Mouse (Mus musculus): Measurements from ENCODE around the gene Ube2f. TPM values are rescaled to one million over a fixed set of nuclear protein-coding genes. Genes with fewer than 3 reads are reported as not detected.
A peak's percentile ranks its signal among the peaks of the same experiment; 100 is the strongest.

Ube2f gene
- polyA plus RNA-seq, 1 experiment: 31.8 TPM

- 83% methylated on average over 5 of the region's 5 CpGs for WGBS
Observed at GRCm38 (mm10) chr1:91248242-91248641, 1.9 kb upstream of the Ube2f start.

GRCm38 (mm10) chr1:91248970-91249369 lies 1.1 kb upstream of the Ube2f start:
- WGBS: 75% methylated on average over 4 of the region's 4 CpGs
- H3K4me3 ChIP-seq (ENCODE audit: extremely low read depth, insufficient read depth, insufficient read length): no peak overlapping the region
- TF ChIP-seq CTCF (IDR thresholded peaks at IDR 0.05; ENCODE audit: extremely low read depth, insufficient read depth, insufficient read length, insufficient replicate concordance) (no peak), POLR2A (IDR thresholded peaks at IDR 0.05; ENCODE audit: low read depth, low read length) (no peak)
- no peaks in the 10 kb centered on the region for H3K36me3 ChIP-seq (ENCODE audit: control insufficient read depth, insufficient read depth, low read length)
- H3K4me1 ChIP-seq (ENCODE audit: control insufficient read depth, insufficient read depth, insufficient read length): peaks cover 12% of the 10 kb centered on the region; the same call in 1 of the 2 replicates
- no peak for DNase-seq (ENCODE audit: low read depth in 1 of 2, low spot score in 2 of 2)
- H3K27ac ChIP-seq (ENCODE audit: insufficient read depth, low read length): no peak overlapping the region
- no peaks in the 10 kb centered on the region for H3K27me3 ChIP-seq (ENCODE audit: control insufficient read depth, insufficient read depth, low read length)

More at GRCm38 (mm10) chr1:91248242-91248641, 1.9 kb upstream of the Ube2f start:
- no peak for TF ChIP-seq CTCF (IDR thresholded peaks at IDR 0.05; ENCODE audit: extremely low read depth, insufficient read depth, insufficient read length, insufficient replicate concordance)
- no peak for TF ChIP-seq POLR2A (IDR thresholded peaks at IDR 0.05; ENCODE audit: low read depth, low read length)
- no peak for DNase-seq (ENCODE audit: low read depth in 1 of 2, low spot score in 2 of 2)
- H3K36me3 ChIP-seq (ENCODE audit: control insufficient read depth, insufficient read depth, low read length): no peaks in the 10 kb centered on the region
- H3K27me3 ChIP-seq (ENCODE audit: control insufficient read depth, insufficient read depth, low read length): no peaks in the 10 kb centered on the region
- peaks cover 10% of the 10 kb centered on the region; the same call in 1 of the 2 replicates for H3K4me1 ChIP-seq (ENCODE audit: control insufficient read depth, insufficient read depth, insufficient read length)
- no peak overlapping the region for H3K27ac ChIP-seq (ENCODE audit: insufficient read depth, low read length)
- no peak overlapping the region for H3K4me3 ChIP-seq (ENCODE audit: extremely low read depth, insufficient read depth, insufficient read length)

GRCm38 (mm10) chr1:91250415-91251147 lies 477 bp downstream of the Ube2f start:
- Histone ChIP-seq H3K4me1 (ENCODE audit: control insufficient read depth, insufficient read depth, insufficient read length) (peaks cover 12% of the 10 kb centered on the region; the same call in 1 of the 2 replicates), H3K36me3 (ENCODE audit: control insufficient read depth, insufficient read depth, low read length) (no peaks in the 10 kb centered on the region), H3K27ac (ENCODE audit: insufficient read depth, low read length) (peak overlapping the region; percentile 74), H3K4me3 (ENCODE audit: extremely low read depth, insufficient read depth, insufficient read length) (peak overlapping the region; percentile 91), H3K27me3 (ENCODE audit: control insufficient read depth, insufficient read depth, low read length) (no peaks in the 10 kb centered on the region)
- TF ChIP-seq CTCF (IDR thresholded peaks at IDR 0.05; ENCODE audit: extremely low read depth, insufficient read depth, insufficient read length, insufficient replicate concordance) (no peak), POLR2A (IDR thresholded peaks at IDR 0.05; ENCODE audit: low read depth, low read length) (no peak)
- DNase-seq (ENCODE audit: low read depth in 1 of 2, low spot score in 2 of 2): peak in 1 of 2 experiments; percentile 23
- WGBS: 1% methylated on average over 59 of the region's 70 CpGs

- H3K27me3 ChIP-seq (ENCODE audit: control insufficient read depth, insufficient read depth, low read length): no peaks in the 10 kb centered on the region
- peaks cover 12% of the 10 kb centered on the region; the same call in 1 of the 2 replicates for H3K4me1 ChIP-seq (ENCODE audit: control insufficient read depth, insufficient read depth, insufficient read length)
- TF ChIP-seq POLR2A (IDR thresholded peaks at IDR 0.05; ENCODE audit: low read depth, low read length): no peak
- no peak for TF ChIP-seq CTCF (IDR thresholded peaks at IDR 0.05; ENCODE audit: extremely low read depth, insufficient read depth, insufficient read length, insufficient replicate concordance)
- DNase-seq (ENCODE audit: low read depth in 1 of 2, low spot score in 2 of 2): no peak
- H3K27ac ChIP-seq (ENCODE audit: insufficient read depth, low read length): peak overlapping the region; percentile 74; the same call in 1 of the 2 replicates
- WGBS: 18% methylated on average over 5 of the region's 5 CpGs
- peak overlapping the region; percentile 91 for H3K4me3 ChIP-seq (ENCODE audit: extremely low read depth, insufficient read depth, insufficient read length)
- H3K36me3 ChIP-seq (ENCODE audit: control insufficient read depth, insufficient read depth, low read length): no peaks in the 10 kb centered on the region
Observed at GRCm38 (mm10) chr1:91251148-91251650, 1.1 kb downstream of the Ube2f start.

GRCm38 (mm10) chr1:91251927-91252326 lies 1.8 kb downstream of the Ube2f start:
- 41% methylated on average over 8 of the region's 8 CpGs for WGBS
- peak overlapping the region; percentile 20; the same call in 1 of the 2 replicates for H3K27ac ChIP-seq (ENCODE audit: insufficient read depth, low read length)
- peak overlapping the region; percentile 16; the same call in 1 of the 2 replicates for H3K4me3 ChIP-seq (ENCODE audit: extremely low read depth, insufficient read depth, insufficient read length)
- peaks cover 12% of the 10 kb centered on the region; the same call in 1 of the 2 replicates for H3K4me1 ChIP-seq (ENCODE audit: control insufficient read depth, insufficient read depth, insufficient read length)
- H3K36me3 ChIP-seq (ENCODE audit: control insufficient read depth, insufficient read depth, low read length): no peaks in the 10 kb centered on the region
- DNase-seq (ENCODE audit: low read depth in 1 of 2, low spot score in 2 of 2): peak in 1 of 2 experiments; percentile 21
- TF ChIP-seq POLR2A (IDR thresholded peaks at IDR 0.05; ENCODE audit: low read depth, low read length) (no peak), CTCF (IDR thresholded peaks at IDR 0.05; ENCODE audit: extremely low read depth, insufficient read depth, insufficient read length, insufficient replicate concordance) (peak; percentile 53; the same call in 1 of the 2 replicates)
- no peaks in the 10 kb centered on the region for H3K27me3 ChIP-seq (ENCODE audit: control insufficient read depth, insufficient read depth, low read length)

- Histone ChIP-seq H3K4me1 (ENCODE audit: control insufficient read depth, insufficient read depth, insufficient read length) (0 out of 2 replicates have a peak, but pooled peaks cover 2% of the 10 kb centered on the region), H3K27ac (ENCODE audit: insufficient read depth, low read length) (no peak overlapping the region), H3K4me3 (ENCODE audit: extremely low read depth, insufficient read depth, insufficient read length) (no peak overlapping the region), H3K36me3 (ENCODE audit: control insufficient read depth, insufficient read depth, low read length) (no peaks in the 10 kb centered on the region), H3K27me3 (ENCODE audit: control insufficient read depth, insufficient read depth, low read length) (no peaks in the 10 kb centered on the region)
- TF ChIP-seq POLR2A (IDR thresholded peaks at IDR 0.05; ENCODE audit: low read depth, low read length) (no peak), CTCF (IDR thresholded peaks at IDR 0.05; ENCODE audit: extremely low read depth, insufficient read depth, insufficient read length, insufficient replicate concordance) (no peak)
- no peak for DNase-seq (ENCODE audit: low read depth in 1 of 2, low spot score in 2 of 2)
Observed at GRCm38 (mm10) chr1:91257918-91258317, 7.8 kb downstream of the Ube2f start.
